Mouse (Mus musculus): ENCODE data around the gene Agtpbp1.

Gene Agtpbp1

GRCm38 (mm10) chr13:59447130-59447529, 137.9 kb downstream of the Agtpbp1 start:
- ATAC-seq (ENCODE audit: insufficient number of reproducible peaks, low FRiP score, low TSS enrichment) = no peak

GRCm38 (mm10) chr13:59445179-59445578, 139.8 kb downstream of the Agtpbp1 start:
- peak; percentile 51; the same call in 1 of the 2 replicates for ATAC-seq (ENCODE audit: insufficient number of reproducible peaks, low FRiP score, low TSS enrichment)

- ATAC-seq (ENCODE audit: insufficient number of reproducible peaks, low FRiP score, low TSS enrichment) = no peak
Measured at GRCm38 (mm10) chr13:59444371-59444770, 140.7 kb downstream of the Agtpbp1 start.

GRCm38 (mm10) chr13:59439683-59440082, 145.3 kb downstream of the Agtpbp1 start:
- no peak for ATAC-seq (ENCODE audit: insufficient number of reproducible peaks, low FRiP score, low TSS enrichment)

- ATAC-seq (ENCODE audit: insufficient number of reproducible peaks, low FRiP score, low TSS enrichment) = no peak
Measured at GRCm38 (mm10) chr13:59434554-59434953, 150.5 kb downstream of the Agtpbp1 start.

GRCm38 (mm10) chr13:59431124-59431864, 153.7 kb downstream of the Agtpbp1 start:
- peak; percentile 86 for ATAC-seq (ENCODE audit: insufficient number of reproducible peaks, low FRiP score, low TSS enrichment)

- ATAC-seq (ENCODE audit: insufficient number of reproducible peaks, low FRiP score, low TSS enrichment) = no peak
Measured at GRCm38 (mm10) chr13:59429369-59429768, 155.7 kb downstream of the Agtpbp1 start.

- ATAC-seq (ENCODE audit: insufficient number of reproducible peaks, low FRiP score, low TSS enrichment) = no peak
Measured at GRCm38 (mm10) chr13:59423871-59424270, 161.2 kb downstream of the Agtpbp1 start.

- no peak for ATAC-seq (ENCODE audit: insufficient number of reproducible peaks, low FRiP score, low TSS enrichment)
Measured at GRCm38 (mm10) chr13:59416530-59417230, 168.3 kb downstream of the Agtpbp1 start.

- ATAC-seq (ENCODE audit: insufficient number of reproducible peaks, low FRiP score, low TSS enrichment) = no peak
Measured at GRCm38 (mm10) chr13:59413885-59414284, 171.1 kb downstream of the Agtpbp1 start.

GRCm38 (mm10) chr13:59412672-59413071, 172.4 kb downstream of the Agtpbp1 start:
- no peak for ATAC-seq (ENCODE audit: insufficient number of reproducible peaks, low FRiP score, low TSS enrichment)

GRCm38 (mm10) chr13:59407182-59407581, 177.8 kb downstream of the Agtpbp1 start:
- no peak for ATAC-seq (ENCODE audit: insufficient number of reproducible peaks, low FRiP score, low TSS enrichment)

- ATAC-seq (ENCODE audit: insufficient number of reproducible peaks, low FRiP score, low TSS enrichment) = no peak
Measured at GRCm38 (mm10) chr13:59402026-59402775, 182.8 kb downstream of the Agtpbp1 start.

- no peak for ATAC-seq (ENCODE audit: insufficient number of reproducible peaks, low FRiP score, low TSS enrichment)
Measured at GRCm38 (mm10) chr13:59397571-59397970, 187.5 kb downstream of the Agtpbp1 start.

All from cerebellum, adult (tissue).